Mouse (Mus musculus): Measurements from ENCODE around the gene Blvra. TPM values are rescaled to one million over a fixed set of nuclear protein-coding genes. Genes with fewer than 3 reads are reported as not detected.
"Not testable (repeated sequence)": the region's sequence is repeated elsewhere in the genome, so short reads cannot be mapped to it uniquely, and the experiment has no call there.

Gene Blvra
- total RNA-seq, 4 experiments from 2014 or later: 10.7 to 14.8 (median 12.1) TPM

GRCm38 (mm10) chr2:127135255-127135654 lies 64.8 kb downstream of the Blvra start:
- DNase-seq (ENCODE audit: low spot score in 2 of 2): not testable (repeated sequence)

- no peak for DNase-seq (ENCODE audit: low spot score in 2 of 2)
Measured at GRCm38 (mm10) chr2:127136979-127137378, 66.5 kb downstream of the Blvra start.

GRCm38 (mm10) chr2:127137838-127138420 lies 67.5 kb downstream of the Blvra start:
- DNase-seq (ENCODE audit: low spot score in 2 of 2): no peak

- DNase-seq (ENCODE audit: low spot score in 2 of 2): no peak
Measured at GRCm38 (mm10) chr2:127138449-127138848, 68.0 kb downstream of the Blvra start.

GRCm38 (mm10) chr2:127139094-127139493 lies 68.6 kb downstream of the Blvra start:
- DNase-seq (ENCODE audit: low spot score in 2 of 2): no peak

- no peak for DNase-seq (ENCODE audit: low spot score in 2 of 2)
Measured at GRCm38 (mm10) chr2:127139605-127140004, 69.1 kb downstream of the Blvra start.

- DNase-seq (ENCODE audit: low spot score in 2 of 2): no peak
Measured at GRCm38 (mm10) chr2:127140011-127140410, 69.5 kb downstream of the Blvra start.

GRCm38 (mm10) chr2:127142031-127142430 lies 71.6 kb downstream of the Blvra start:
- no peak for DNase-seq (ENCODE audit: low spot score in 2 of 2)

GRCm38 (mm10) chr2:127142577-127143157 lies 72.2 kb downstream of the Blvra start:
- DNase-seq (ENCODE audit: low spot score in 2 of 2): no peak

GRCm38 (mm10) chr2:127143158-127144063 lies 72.9 kb downstream of the Blvra start, which contains the start of gene Itpripl1:
Gene Itpripl1 (minus strand): TSS chr2:127143442.
- DNase-seq (ENCODE audit: low spot score in 2 of 2): peak; percentile 67 to 69

GRCm38 (mm10) chr2:127145699-127146098 lies 75.2 kb downstream of the Blvra start:
- DNase-seq (ENCODE audit: low spot score in 2 of 2): no peak

Small RNAs within 50 kb of the gene (microRNA-seq; reads per million reads assigned to microRNA genes)
- gene Gm24081: not detected

Other genes starting within 250 kb of the Blvra start
- 10 to 100 TPM; 21.0 to 26.4 (median 25.5) TPM for gene Trpm7, start 194.4 kb upstream of the Blvra start, total RNA-seq (2022)
- gene Sppl2a, start 137.4 kb upstream of the Blvra start, total RNA-seq (2022): 10 to 100 TPM; 70.6 to 76.0 (median 71.9) TPM
- gene Ap4e1, start 61.9 kb upstream of the Blvra start, total RNA-seq (2022): 10 to 100 TPM in 1 of 4 experiments, 1 to 10 TPM in 3; 9.0 to 12.1 (median 9.2) TPM
- gene Ncaph, start 63.3 kb downstream of the Blvra start, total RNA-seq (2022): 1 to 10 TPM in 2 of 4 experiments, under 1 TPM in 2; 0.44 to 1.2 (median 0.81) TPM
- gene Itpripl1, start 72.8 kb downstream of the Blvra start, total RNA-seq (2022): 1 to 10 TPM; 3.3 to 4.8 (median 4.1) TPM
- gene 1810024B03Rik, start 137.6 kb downstream of the Blvra start, total RNA-seq (2022): under 1 TPM; 0.36 to 0.90 (median 0.51) TPM
- 10 to 100 TPM; 48.9 to 54.3 (median 50.6) TPM for gene Snrnp200, start 137.7 kb downstream of the Blvra start, total RNA-seq (2022)
- 10 to 100 TPM; 48.9 to 57.8 (median 54.9) TPM for gene Ciao1, start 177.2 kb downstream of the Blvra start, total RNA-seq (2022)
- 10 to 100 TPM; 21.1 to 27.7 (median 25.2) TPM for gene Tmem127, start 177.2 kb downstream of the Blvra start, total RNA-seq (2022)
- 100 to 1,000 TPM; 108 to 119 (median 116) TPM for gene Stard7, start 199.6 kb downstream of the Blvra start, total RNA-seq (2022)

All from gastrocnemius, adult 8-10 months (tissue).